Mouse (Mus musculus) hindbrain, embryonic 16.5 days (tissue): ENCODE measurements at regions not wholly inside any gene's neighbourhood (a gene's known extent, or its start where the extent isn't known, plus 50 kb on each side); places are given as distances from the start of the nearest gene placed in this dataset.

Experiments
- ATAC-seq: fragments of 200-750 bp; cut with Nextera tagmentation; 2 replicates; pipeline ENCODE4 v1.8.0; 2017; ENCODE audit warnings: moderate TSS enrichment, moderate library complexity
- H3K27ac ChIP-seq: fragments of 300-500 bp; sonication (generic); 2 replicates; pipeline ENCODE4 v1.5.1; 2014; ENCODE audit warnings: low read depth, mild to moderate bottlenecking, control low read depth, low read length, moderate library complexity
- H3K27me3 ChIP-seq: fragments of 300-500 bp; sonication (generic); replicated peaks from 2 replicates; pipeline ENCODE4 v1.6.1; 2014; ENCODE audit warnings: low read length; ENCODE audit not compliant: control insufficient read depth, insufficient read depth
- H3K36me3 ChIP-seq: fragments of 300-500 bp; sonication (generic); 2 replicates; pipeline ENCODE4 v1.6.1; 2014; ENCODE audit warnings: mild to moderate bottlenecking, low read length, moderate library complexity, mixed read lengths; ENCODE audit not compliant: control insufficient read depth, insufficient read depth
- H3K4me1 ChIP-seq: fragments of 300-500 bp; sonication (generic); 2 replicates; pipeline ENCODE4 v1.6.1; 2014; ENCODE audit warnings: low read depth, low read length; ENCODE audit not compliant: control insufficient read depth, insufficient read depth
- H3K4me2 ChIP-seq: fragments of 300-500 bp; sonication (generic); 2 replicates; pipeline ENCODE4 v1.6.1; 2014; ENCODE audit warnings: mild to moderate bottlenecking, low read length, control low read depth, moderate library complexity
- H3K4me3 ChIP-seq: fragments of 300-500 bp; sonication (generic); 2 replicates; pipeline ENCODE4 v1.5.1; 2014; ENCODE audit warnings: mild to moderate bottlenecking, low read length, control low read depth, moderate library complexity
- H3K9ac ChIP-seq: fragments of 300-500 bp; sonication (generic); 2 replicates; pipeline ENCODE4 v1.6.1; 2014; ENCODE audit warnings: low read depth, mild to moderate bottlenecking, control low read depth, low read length, moderate library complexity
- H3K9me3 ChIP-seq: fragments of 300-500 bp; sonication (generic); 2 replicates; pipeline ENCODE4 v1.6.1; 2014; ENCODE audit warnings: mild to moderate bottlenecking, low read length, moderate library complexity; ENCODE audit not compliant: control insufficient read depth
- WGBS: fragments of 180-500 bp; shearing (Covaris S2); extraction: QIAGEN DNeasy Blood & Tissue Kit; methylation state at CpG from one replicate; pipeline ENCODE4 v1.1.7; 2014; 5-methylcytosine and 5-hydroxymethylcytosine counted together

- Histone ChIP-seq H3K9me3 (no peaks in the 10 kb centered on the region), H3K4me1 (no peaks in the 10 kb centered on the region), H3K4me3 (no peak overlapping the region), H3K27ac (no peak overlapping the region), H3K27me3 (no peaks in the 10 kb centered on the region), H3K9ac (no peak overlapping the region), H3K4me2 (no peak overlapping the region), H3K36me3 (no peaks in the 10 kb centered on the region)
- no peak for ATAC-seq
- 53% methylated on average over 7 of the region's 7 CpGs for WGBS
Observed at GRCm38 (mm10) chr10:21492254-21492894, 100.6 kb upstream of the 1700020N01Rik start.

GRCm38 (mm10) chr10:21494536-21494935 is 98.4 kb upstream of the 1700020N01Rik start:
- Histone ChIP-seq H3K36me3 (no peaks in the 10 kb centered on the region), H3K4me3 (no peak overlapping the region), H3K9ac (no peak overlapping the region), H3K4me2 (no peak overlapping the region), H3K27me3 (no peaks in the 10 kb centered on the region), H3K27ac (no peak overlapping the region), H3K4me1 (no peaks in the 10 kb centered on the region), H3K9me3 (no peaks in the 10 kb centered on the region)
- no peak for ATAC-seq
- 21% methylated on average over 1 of the region's 1 CpGs for WGBS

- no peak for ATAC-seq
- no peak overlapping the region for H3K27ac ChIP-seq
Observed at GRCm38 (mm10) chr10:21497110-21497509, 95.8 kb upstream of the 1700020N01Rik start.

GRCm38 (mm10) chr10:21498143-21498542 is 94.8 kb upstream of the 1700020N01Rik start:
- no peak overlapping the region for H3K27ac ChIP-seq
- no peaks in the 10 kb centered on the region for H3K4me1 ChIP-seq
- no peak overlapping the region for H3K4me2 ChIP-seq
- H3K4me3 ChIP-seq: no peak overlapping the region
- no peaks in the 10 kb centered on the region for H3K9me3 ChIP-seq
- no peak overlapping the region for H3K9ac ChIP-seq
- no peaks in the 10 kb centered on the region for H3K36me3 ChIP-seq
- no peak for ATAC-seq
- H3K27me3 ChIP-seq: no peaks in the 10 kb centered on the region
- 87% methylated on average over 4 of the region's 4 CpGs for WGBS

More at GRCm38 (mm10) chr10:21497110-21497509, 95.8 kb upstream of the 1700020N01Rik start:
- no peaks in the 10 kb centered on the region for H3K27me3 ChIP-seq
- H3K9ac ChIP-seq: no peak overlapping the region
- H3K9me3 ChIP-seq: no peaks in the 10 kb centered on the region
- no peaks in the 10 kb centered on the region for H3K36me3 ChIP-seq
- WGBS: 94% methylated on average over 3 of the region's 3 CpGs
- H3K4me2 ChIP-seq: no peak overlapping the region
- no peaks in the 10 kb centered on the region for H3K4me1 ChIP-seq
- no peak overlapping the region for H3K4me3 ChIP-seq

- H3K4me3 ChIP-seq: no peak overlapping the region
- ATAC-seq: no peak
- no peaks in the 10 kb centered on the region for H3K4me1 ChIP-seq
- no peaks in the 10 kb centered on the region for H3K36me3 ChIP-seq
- H3K27ac ChIP-seq: no peak overlapping the region
- H3K9me3 ChIP-seq: no peaks in the 10 kb centered on the region
- 92% methylated on average over 4 of the region's 4 CpGs for WGBS
- H3K9ac ChIP-seq: no peak overlapping the region
- H3K4me2 ChIP-seq: no peak overlapping the region
- H3K27me3 ChIP-seq: no peaks in the 10 kb centered on the region
Observed at GRCm38 (mm10) chr10:21501658-21502057, 91.3 kb upstream of the 1700020N01Rik start.

GRCm38 (mm10) chr10:21504431-21504830 is 88.5 kb upstream of the 1700020N01Rik start:
- H3K9ac ChIP-seq: no peak overlapping the region
- H3K27ac ChIP-seq: no peak overlapping the region
- no peak overlapping the region for H3K4me2 ChIP-seq
- no peaks in the 10 kb centered on the region for H3K27me3 ChIP-seq
- H3K36me3 ChIP-seq: no peaks in the 10 kb centered on the region
- H3K4me1 ChIP-seq: no peaks in the 10 kb centered on the region
- H3K4me3 ChIP-seq: no peak overlapping the region
- peaks cover 2% of the 10 kb centered on the region; the same call in 1 of the 2 replicates for H3K9me3 ChIP-seq
- no peak for ATAC-seq
- 90% methylated on average over 3 of the region's 3 CpGs for WGBS

GRCm38 (mm10) chr10:21511386-21511785 is 81.6 kb upstream of the 1700020N01Rik start:
- Histone ChIP-seq H3K4me3 (no peak overlapping the region), H3K9ac (no peak overlapping the region), H3K4me1 (no peaks in the 10 kb centered on the region), H3K36me3 (no peaks in the 10 kb centered on the region), H3K9me3 (peaks cover 2% of the 10 kb centered on the region; the same call in 1 of the 2 replicates), H3K4me2 (no peak overlapping the region), H3K27ac (no peak overlapping the region), H3K27me3 (no peaks in the 10 kb centered on the region)
- ATAC-seq: no peak
- 74% methylated on average over 5 of the region's 5 CpGs for WGBS

GRCm38 (mm10) chr10:21512486-21512885 is 80.5 kb upstream of the 1700020N01Rik start:
- no peaks in the 10 kb centered on the region for H3K36me3 ChIP-seq
- no peak overlapping the region for H3K4me2 ChIP-seq
- no peak overlapping the region for H3K9ac ChIP-seq
- no peaks in the 10 kb centered on the region for H3K4me1 ChIP-seq
- no peaks in the 10 kb centered on the region for H3K27me3 ChIP-seq
- 93% methylated on average over 13 of the region's 13 CpGs for WGBS
- ATAC-seq: no peak
- no peak overlapping the region for H3K4me3 ChIP-seq
- H3K9me3 ChIP-seq: no peaks in the 10 kb centered on the region
- no peak overlapping the region for H3K27ac ChIP-seq

GRCm38 (mm10) chr10:21517721-21518120 is 75.2 kb upstream of the 1700020N01Rik start:
- ATAC-seq: no peak
- H3K36me3 ChIP-seq: no peaks in the 10 kb centered on the region
- H3K27ac ChIP-seq: no peak overlapping the region
- H3K4me3 ChIP-seq: no peak overlapping the region
- no peaks in the 10 kb centered on the region for H3K9me3 ChIP-seq
- H3K4me1 ChIP-seq: no peaks in the 10 kb centered on the region
- H3K9ac ChIP-seq: no peak overlapping the region
- 91% methylated on average over 6 of the region's 6 CpGs for WGBS
- H3K4me2 ChIP-seq: no peak overlapping the region
- H3K27me3 ChIP-seq: no peaks in the 10 kb centered on the region
